In the genomic region with DNA sequence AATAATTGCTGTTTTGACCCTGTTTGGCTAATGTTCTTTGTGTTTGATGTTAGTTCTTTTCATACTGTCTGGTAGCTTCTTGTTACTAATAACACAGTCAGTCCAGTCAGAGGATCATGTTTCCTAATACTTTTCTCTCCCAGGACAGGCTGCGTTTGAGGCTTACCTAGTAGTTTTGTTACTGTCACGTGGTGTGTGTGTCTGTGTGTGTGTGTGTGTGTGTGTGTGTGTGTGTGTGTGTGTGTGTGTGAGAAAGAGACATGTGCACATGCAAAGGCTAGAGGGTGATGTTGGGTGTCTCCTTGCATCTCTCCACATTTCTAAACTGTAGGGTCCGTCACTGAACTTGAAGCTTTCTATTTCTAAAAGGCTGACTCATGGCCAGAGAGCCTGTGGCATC, we compare ENCODE assay signal across 28 mouse cellular contexts.
"Had no signal": no experiment of that assay in that cellular context is flagged by ENCODE, and none has a peak within 500 bp of the region (broad histone marks: within the 10 kb centered on the region; RNA-seq: fewer than 3 reads in every experiment).

No protein-coding gene starts in this region.

- H3K4me2 ChIP-seq: embryonic facial prominence, embryonic 12.5 days; embryonic facial prominence, embryonic 13.5 days; embryonic facial prominence, embryonic 15.5 days; forebrain, embryonic 12.5 days; forebrain, embryonic 13.5 days; forebrain, embryonic 15.5 days had no signal

- ATAC-seq: forebrain, embryonic 13.5 days; forebrain, embryonic 14.5 days; forebrain, embryonic 15.5 days; forebrain, embryonic 16.5 days; forebrain, postnatal 0 days had no signal

- H3K4me3 ChIP-seq: embryonic facial prominence, embryonic 10.5 days; embryonic facial prominence, embryonic 12.5 days; embryonic facial prominence, embryonic 13.5 days; embryonic facial prominence, embryonic 15.5 days; erythroblast, embryonic 14.5 days; forebrain, embryonic 10.5 days; forebrain, embryonic 12.5 days; forebrain, embryonic 13.5 days; forebrain, embryonic 15.5 days; gastrocnemius, adult 2 months; heart, adult 2 months had no signal

- DNase-seq: cerebellum, adult 8-10 months; cerebellum, adult 9-10 months; cerebellum, adult 9-11 months; cerebellum, postnatal 10 days; cerebellum, postnatal 14 days; cerebellum, postnatal 25 days; cerebellum, postnatal 36 days; embryo, embryonic 11 days; forebrain, postnatal 0 days; gastrocnemius, adult 2 months; gastrocnemius, postnatal 10 days; gastrocnemius, postnatal 14 days; gastrocnemius, postnatal 25 days; gastrocnemius, postnatal 36 days; heart, adult 11 months; heart, adult 18-20 months; heart, adult 2 months had no signal

- H3K27me3 ChIP-seq: embryonic facial prominence, embryonic 12.5 days; embryonic facial prominence, embryonic 13.5 days; embryonic facial prominence, embryonic 15.5 days; forebrain, embryonic 12.5 days; forebrain, embryonic 13.5 days; forebrain, embryonic 15.5 days had no signal
